Mouse (Mus musculus) right cerebral cortex, adult 18-20 months (tissue): Measurements from ENCODE around the gene Msx1.
A peak's percentile ranks its signal among the peaks of the same experiment; 100 is the strongest.
"Not testable (repeated sequence)": the region's sequence is repeated elsewhere in the genome, so short reads cannot be mapped to it uniquely, and the experiment has no call there.

Source experiments
- DNase-seq: peaks from one replicate; pipeline ENCODE4 v3.0.0; 2022; ENCODE audit warnings: mixed read lengths

The Msx1 gene

DNA sequence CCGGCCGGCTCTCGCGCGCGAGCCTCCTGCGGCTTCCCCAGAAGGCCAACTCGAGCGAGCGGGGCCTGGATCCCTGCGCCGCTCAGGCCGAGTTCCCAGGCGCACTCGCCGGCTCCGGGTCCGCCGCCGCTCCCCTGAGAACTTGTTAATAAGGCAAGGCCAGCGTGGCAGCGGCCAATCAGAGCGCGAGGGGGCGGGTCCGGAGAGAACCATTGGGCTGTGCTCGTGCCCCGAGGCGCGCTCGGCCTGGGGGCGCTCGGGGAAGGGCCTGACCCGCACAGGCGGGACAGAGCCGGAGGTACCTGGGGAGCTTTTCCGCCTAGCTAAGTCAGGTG is at the start of gene Msx1:
TSS of gene Msx1 (minus strand) at position 123 of the 335 bp plus-strand sequence.
- DNase-seq, result peak; percentile 48

GRCm38 (mm10) chr5:37865471-37865870 is 41.1 kb upstream of the Msx1 start:
- no peak for DNase-seq

DNA sequence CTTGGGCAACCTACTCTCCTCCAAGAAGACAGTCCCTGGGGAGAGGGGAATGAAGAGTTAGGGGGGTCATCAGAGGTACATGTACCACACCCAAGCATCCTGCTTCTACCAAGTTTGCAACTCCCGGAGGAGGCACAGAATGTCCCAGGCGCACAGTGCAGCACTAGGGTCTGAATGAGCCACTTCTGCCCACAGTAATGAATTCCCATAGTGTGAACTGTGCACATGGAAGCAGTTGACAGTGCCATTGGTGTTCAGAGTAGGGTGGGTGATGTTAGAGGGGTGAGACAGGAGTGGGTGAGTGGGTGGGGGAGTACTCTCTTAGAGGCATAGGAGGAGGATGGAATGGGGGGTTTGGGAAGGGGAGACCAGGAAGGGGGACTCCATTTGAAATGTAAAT is 39.9 kb upstream of the Msx1 start:
- DNase-seq, result no peak

DNA sequence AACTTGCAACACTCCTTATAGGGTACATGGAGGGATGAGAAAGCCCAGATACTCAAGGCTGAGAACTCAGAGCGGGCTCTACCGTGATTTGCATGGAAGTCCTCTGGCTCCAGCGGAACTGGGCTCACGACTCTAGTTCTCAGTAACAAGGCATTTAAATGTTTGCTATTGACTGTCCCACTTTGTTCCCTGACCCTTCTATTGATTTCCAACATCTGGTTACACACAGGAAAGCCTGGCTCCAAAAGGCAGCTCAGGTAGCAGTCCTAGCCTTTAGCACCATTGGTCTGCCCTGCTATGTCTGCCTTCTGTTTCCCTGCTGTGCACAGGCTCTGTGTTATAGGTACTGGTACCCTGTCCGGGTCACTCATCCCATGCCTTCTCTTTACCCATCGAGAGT is 36.5 kb upstream of the Msx1 start:
- no peak for DNase-seq

DNA sequence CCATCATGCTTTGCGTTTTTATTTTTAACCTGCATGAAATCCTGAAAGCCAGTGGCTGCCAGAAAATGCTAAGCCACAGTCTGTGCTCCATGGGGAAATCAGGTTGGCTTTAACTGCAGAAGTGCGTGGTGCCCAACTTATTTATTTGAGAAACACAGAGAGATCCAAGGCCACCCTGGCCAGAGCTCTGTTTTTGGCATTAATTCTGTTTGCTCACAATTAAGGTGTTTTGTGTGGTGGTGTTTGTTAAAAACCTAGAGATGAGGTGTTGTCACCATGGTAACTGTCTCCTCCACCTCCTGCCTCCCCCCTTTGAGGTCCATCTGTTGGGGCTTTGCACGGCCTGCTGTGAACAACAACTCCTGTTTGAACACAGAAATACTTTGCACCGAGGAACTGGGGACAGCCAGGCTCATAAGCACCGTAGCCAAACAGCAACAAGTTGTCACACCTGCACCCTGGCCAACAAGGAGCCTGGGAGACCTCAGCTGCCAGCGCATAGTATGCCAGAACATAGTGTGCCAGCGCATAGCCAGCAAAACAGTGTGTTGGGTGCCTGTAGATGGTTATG is 35.9 kb upstream of the Msx1 start:
- peak; percentile 60 for DNase-seq

GRCm38 (mm10) chr5:37857763-37858545 is 33.6 kb upstream of the Msx1 start:
- DNase-seq, result peak; percentile 39

DNA sequence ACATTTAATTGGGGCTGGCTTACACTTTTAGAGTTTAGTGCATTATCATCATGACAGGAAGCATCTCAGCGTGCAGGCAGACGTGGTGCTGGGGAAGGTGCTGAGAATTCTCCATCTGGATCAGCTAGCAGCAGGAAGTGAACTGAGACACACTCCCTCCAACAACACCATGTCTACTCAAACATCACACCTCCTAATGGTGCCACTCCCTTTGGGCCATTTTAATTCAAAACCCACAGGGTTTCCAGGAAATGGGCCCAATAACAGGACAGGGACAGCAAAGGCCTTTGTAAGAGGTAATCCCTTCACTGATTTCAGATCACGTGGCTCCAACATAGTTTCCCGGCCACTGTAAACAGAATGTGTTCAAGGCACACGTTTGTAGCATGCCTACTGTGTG is 31.7 kb upstream of the Msx1 start:
- DNase-seq, result no peak

DNA sequence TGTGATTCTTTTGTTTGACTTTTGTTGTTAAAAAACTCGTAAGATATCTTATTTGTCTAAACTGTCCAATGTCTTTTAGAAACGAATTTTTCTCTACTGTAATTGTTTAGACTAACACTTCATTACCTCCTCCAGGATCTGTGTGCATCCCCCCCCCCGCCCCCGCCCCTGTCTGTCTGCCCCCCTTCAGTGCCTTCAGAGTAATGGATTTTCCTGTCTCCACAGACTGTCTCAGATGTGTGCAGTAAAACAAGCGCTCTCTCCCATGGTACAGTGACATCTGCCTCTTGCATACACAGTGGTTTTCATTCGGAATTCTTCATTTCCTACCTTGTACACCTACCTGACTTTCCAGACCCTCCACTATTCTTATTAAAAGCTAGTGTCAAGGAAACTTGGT is 29.9 kb upstream of the Msx1 start:
- DNase-seq, result no peak

- no peak for DNase-seq
Observed at GRCm38 (mm10) chr5:37851305-37851982, 27.1 kb upstream of the Msx1 start.

GRCm38 (mm10) chr5:37848991-37849719 is 24.8 kb upstream of the Msx1 start:
- DNase-seq, result no peak

GRCm38 (mm10) chr5:37836267-37836646 is 11.9 kb upstream of the Msx1 start:
- DNase-seq, result no peak

DNA sequence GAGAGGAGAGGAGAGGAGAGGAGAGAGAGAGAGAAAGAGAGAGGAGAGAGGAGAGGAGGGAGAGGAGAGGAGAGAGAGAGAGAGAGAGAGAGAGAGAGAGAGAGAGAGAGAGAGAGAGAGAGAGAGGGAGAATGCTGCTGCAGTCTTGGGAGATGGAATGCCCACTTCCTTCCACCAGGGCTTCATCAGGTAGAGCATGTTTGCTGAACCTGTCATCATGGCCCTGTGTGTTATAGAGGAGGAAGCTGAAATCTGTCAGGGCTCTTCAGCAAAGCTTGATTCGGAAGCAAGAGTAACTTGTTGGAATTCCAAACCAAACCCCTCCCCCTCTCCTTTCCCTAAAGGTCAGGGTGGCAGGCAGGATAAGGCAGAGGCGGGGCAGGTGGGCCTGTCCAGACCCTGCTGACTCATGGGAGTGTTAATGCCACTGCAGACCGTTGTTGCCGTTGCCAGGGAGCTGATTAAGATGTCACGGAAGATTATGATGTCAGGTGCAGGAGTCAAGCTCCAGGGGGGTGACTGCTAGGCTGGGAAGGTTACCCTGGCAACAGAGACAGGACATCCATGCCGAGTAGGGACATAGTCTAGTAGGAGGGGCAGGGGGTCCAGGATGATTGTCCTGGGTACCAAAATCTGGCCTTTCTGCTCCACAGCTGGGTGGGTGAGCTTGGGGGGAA is 11.3 kb upstream of the Msx1 start:
- DNase-seq, result no peak

- no peak for DNase-seq
Observed at GRCm38 (mm10) chr5:37832766-37833165, 8.4 kb upstream of the Msx1 start.

- no peak for DNase-seq
Observed at GRCm38 (mm10) chr5:37832031-37832430, 7.6 kb upstream of the Msx1 start.

GRCm38 (mm10) chr5:37830436-37830835 is 6.1 kb upstream of the Msx1 start:
- DNase-seq, result not testable (repeated sequence)

DNA sequence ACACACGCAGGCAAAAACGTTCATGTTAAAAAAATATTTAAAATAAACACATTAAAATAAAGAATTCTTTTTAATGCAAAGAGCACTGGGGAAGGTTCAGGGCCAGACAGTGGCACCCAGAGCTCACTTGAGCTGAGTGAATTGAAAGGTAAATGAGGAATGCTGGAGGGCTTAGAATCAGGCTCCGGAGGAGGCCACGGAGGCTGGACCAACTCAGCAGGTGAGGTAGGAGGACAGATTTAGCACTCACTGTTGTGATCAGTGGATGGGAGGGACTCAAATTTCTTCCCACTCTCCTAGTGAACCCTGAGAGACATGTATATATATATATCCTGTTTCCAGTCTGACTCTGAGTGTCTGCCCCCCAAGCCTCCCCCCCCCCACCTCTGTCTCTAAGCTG is 5.5 kb upstream of the Msx1 start:
- DNase-seq, result no peak

DNA sequence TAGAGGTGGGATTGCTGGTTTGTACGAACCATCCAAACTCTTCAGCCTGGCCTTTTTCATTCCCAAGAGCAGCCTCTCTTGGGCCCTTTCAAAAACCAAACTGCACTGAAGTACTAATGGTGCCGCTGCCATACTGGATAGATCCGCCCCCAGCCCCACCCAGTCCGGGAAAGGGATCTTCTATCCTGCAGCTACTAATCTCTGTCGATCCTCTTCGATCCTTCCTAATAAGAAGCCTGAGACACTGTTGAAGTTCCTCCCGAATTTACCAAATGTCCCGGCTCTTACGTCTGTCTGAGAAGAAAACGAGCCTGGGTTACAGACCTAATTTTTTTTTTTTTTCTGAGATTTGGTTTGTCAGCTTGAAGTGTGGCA is 4.9 kb upstream of the Msx1 start:
- no peak for DNase-seq

GRCm38 (mm10) chr5:37828591-37829295 is 4.4 kb upstream of the Msx1 start:
- no peak for DNase-seq

DNA sequence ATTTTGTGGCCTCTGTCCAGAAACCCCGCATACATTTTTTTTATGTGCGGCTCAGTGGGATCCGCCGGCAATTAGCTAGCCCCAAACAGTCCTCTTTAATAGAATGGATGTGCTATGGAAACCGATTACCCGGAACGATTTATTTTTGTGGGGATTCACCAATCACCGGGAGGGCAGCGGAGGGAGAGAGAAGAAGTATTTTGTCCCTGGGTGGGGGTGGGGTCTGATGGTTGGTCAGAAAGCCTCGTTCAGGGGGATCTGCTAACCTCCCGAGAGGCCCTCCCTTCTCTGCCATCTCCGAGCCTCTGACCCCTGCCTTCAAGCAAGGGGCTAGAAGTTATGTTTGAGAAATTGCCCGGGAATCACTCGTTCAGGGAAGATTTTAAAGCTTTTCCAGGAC is 3.6 kb upstream of the Msx1 start:
- DNase-seq, result no peak

DNA sequence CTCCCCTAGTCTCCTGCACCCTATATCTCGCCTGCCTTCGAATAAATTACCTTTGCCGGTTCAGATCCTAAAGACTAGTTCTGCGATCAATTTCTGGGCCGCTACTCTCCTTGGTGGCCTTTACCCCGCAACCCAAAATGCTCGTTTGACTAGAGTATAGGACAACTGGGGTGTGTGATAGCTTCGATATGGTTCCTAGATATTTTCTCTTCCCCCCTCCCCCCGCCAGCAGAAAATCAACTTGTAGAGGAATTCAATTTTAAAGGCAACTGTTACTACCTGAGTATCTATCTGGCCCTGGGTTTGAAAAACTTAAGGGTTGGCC is 3.2 kb upstream of the Msx1 start:
- no peak for DNase-seq

DNA sequence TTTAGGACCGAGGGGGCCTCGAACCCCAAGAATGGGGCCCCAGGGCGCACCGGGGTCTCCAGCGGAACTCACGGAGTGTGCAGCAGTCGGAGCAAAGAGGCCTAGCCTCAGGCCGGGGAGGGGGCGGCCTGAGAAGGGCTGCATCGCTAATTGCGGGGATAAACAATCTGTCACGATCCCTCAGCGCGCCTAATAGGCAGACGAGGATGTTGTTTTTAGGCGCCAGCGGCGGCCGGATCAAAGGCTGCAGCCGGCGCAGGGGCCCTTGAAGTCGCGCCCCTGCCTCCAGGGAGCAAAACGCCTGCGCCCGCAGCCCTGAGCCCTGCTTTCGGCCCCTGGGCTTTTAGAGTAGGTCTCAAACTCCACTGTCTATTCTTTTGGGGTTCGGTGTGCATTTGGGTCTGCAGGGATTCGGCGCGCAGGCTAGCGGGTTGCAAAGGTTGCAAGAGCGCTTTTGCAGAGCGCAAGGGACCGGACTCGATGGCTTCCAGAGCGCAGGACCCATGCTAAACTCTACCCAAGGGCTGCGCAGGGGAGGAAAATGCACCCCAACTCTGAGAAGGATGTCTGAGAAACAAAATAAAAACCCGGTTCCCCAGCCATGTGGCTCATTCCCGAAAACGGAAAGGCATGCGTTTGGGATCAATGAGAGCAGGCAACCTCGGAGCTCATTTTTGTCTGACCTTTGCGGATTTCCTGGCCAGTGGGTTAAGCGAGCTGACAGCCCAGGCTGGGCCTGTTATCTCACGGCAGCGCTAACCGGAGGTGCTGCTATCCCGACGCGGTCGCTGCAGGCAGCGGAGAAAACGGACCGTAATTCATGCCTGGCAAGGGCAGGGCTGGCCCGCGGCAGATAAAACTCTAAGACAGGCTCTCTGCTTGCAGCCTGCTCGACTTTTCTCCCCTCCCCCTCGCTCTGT is 2.6 kb upstream of the Msx1 start:
- DNase-seq, result no peak
